Mouse (Mus musculus) ES-E14 (cell line): ENCODE measurements at regions not wholly inside any gene's neighbourhood (a gene's known extent, or its start where the extent isn't known, plus 50 kb on each side); places are given as distances from the start of the nearest gene placed in this dataset.

Experiments used
- CHD2 ChIP-seq: IDR thresholded peaks from 2 replicates; pipeline ENCODE4 v1.6.1; 2014; ENCODE audit warnings: mild to moderate bottlenecking, low read depth, low read length, inconsistent platforms
- MAFK ChIP-seq: IDR thresholded peaks from 2 replicates; pipeline ENCODE4 v1.6.1; 2014; ENCODE audit warnings: mild to moderate bottlenecking, low read depth, low read length, inconsistent platforms; ENCODE audit not compliant: insufficient read depth
- ZNF384 ChIP-seq: IDR thresholded peaks from 2 replicates; pipeline ENCODE4 v1.6.1; 2012; ENCODE audit warnings: low read depth, low read length, inconsistent platforms

DNA sequence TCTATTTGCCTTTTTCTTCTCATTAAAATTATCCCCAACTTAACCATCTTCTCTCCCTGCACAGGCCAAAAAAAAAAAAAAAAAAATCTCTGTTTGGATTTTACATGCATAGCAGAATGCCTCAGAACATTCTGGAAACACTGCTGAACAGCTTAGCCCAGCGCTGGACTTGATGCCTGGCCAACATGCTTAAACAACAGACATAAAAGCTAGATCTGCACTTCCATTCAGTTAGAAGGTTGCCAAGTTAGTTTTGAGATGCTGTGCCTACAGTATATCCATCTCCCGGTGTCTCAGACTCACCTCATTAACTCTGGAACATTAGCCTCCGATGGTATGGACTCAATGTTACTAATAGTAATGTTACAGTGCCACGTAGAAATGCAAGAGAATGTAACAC lies 785.6 kb upstream of the Sox9 start:
- no peak for TF ChIP-seq ZNF384
- TF ChIP-seq CHD2, result no peak
- TF ChIP-seq MAFK, result no peak
